Mouse (Mus musculus) heart, embryonic 12.5 days (tissue): ENCODE data around the gene Myf6. TPM values are rescaled to one million over a fixed set of nuclear protein-coding genes. Genes with fewer than 3 reads are reported as not detected.

Experiments used
- ATAC-seq: fragments of 200-750 bp; cut with Nextera tagmentation; 2 replicates; pipeline ENCODE4 v1.8.0; 2017; ENCODE audit warnings: moderate TSS enrichment, moderate library complexity; ENCODE audit not compliant: insufficient number of reproducible peaks, low FRiP score
- H3K27ac ChIP-seq: fragments of 300-500 bp; sonication (generic); 2 replicates; pipeline ENCODE4 v1.5.1; 2016; ENCODE audit warnings: mild to moderate bottlenecking, moderate library complexity; ENCODE audit not compliant: poor library complexity, severe bottlenecking
- H3K27me3 ChIP-seq: fragments of 300-500 bp; sonication (generic); replicated peaks from 2 replicates; pipeline ENCODE4 v1.6.1; 2016; ENCODE audit warnings: mild to moderate bottlenecking, moderate library complexity
- H3K36me3 ChIP-seq: fragments of 300-500 bp; sonication (generic); 2 replicates; pipeline ENCODE4 v1.6.1; 2016; ENCODE audit warnings: mild to moderate bottlenecking, moderate library complexity
- H3K4me1 ChIP-seq: fragments of 300-500 bp; sonication (generic); replicated peaks from 2 replicates; pipeline ENCODE4 v1.6.1; 2016; ENCODE audit warnings: mild to moderate bottlenecking
- H3K4me2 ChIP-seq: fragments of 300-500 bp; sonication (generic); 2 replicates; pipeline ENCODE4 v1.6.1; 2016; ENCODE audit warnings: mild to moderate bottlenecking, moderate library complexity
- H3K4me3 ChIP-seq: fragments of 300-500 bp; sonication (generic); 2 replicates; pipeline ENCODE4 v1.5.1; 2016; ENCODE audit warnings: mild to moderate bottlenecking
- H3K9ac ChIP-seq: fragments of 300-500 bp; sonication (generic); 2 replicates; pipeline ENCODE4 v1.6.1; 2016; ENCODE audit warnings: mild to moderate bottlenecking, moderate library complexity
- H3K9me3 ChIP-seq: fragments of 300-500 bp; sonication (generic); replicated peaks from 2 replicates; pipeline ENCODE4 v1.6.1; 2016; ENCODE audit warnings: mild to moderate bottlenecking, moderate library complexity
- WGBS: fragments of 180-500 bp; shearing (Covaris S2); methylation state at CpG from one replicate; pipeline ENCODE4 v1.1.7; 2016; 5-methylcytosine and 5-hydroxymethylcytosine counted together
- polyA plus RNA-seq: library from polyadenylated mRNA; unstranded; fragments of >200 nt; fragmentation: Nextera tagmentation; extraction: Ambion mirVana; gene quantifications from 2 replicates; pipeline ENCODE4 v1.2.1, GENCODE M21; 2016

Myf6 gene
- 0.13 TPM in 1 of 2 replicates, not detected in the other for polyA plus RNA-seq

- Histone ChIP-seq H3K27me3 (no peaks in the 10 kb centered on the region), H3K9ac (peak within 1 kb of the TSS; percentile 41; the same call in 1 of the 2 replicates), H3K27ac (no peak within 1 kb of the TSS), H3K4me3 (peak within 1 kb of the TSS; percentile 39), H3K36me3 (no peaks in the 10 kb centered on the region), H3K9me3 (no peaks in the 10 kb centered on the region), H3K4me2 (peak within 1 kb of the TSS; percentile 71), H3K4me1 (peaks cover 9% of the 10 kb centered on the region; the same call in 1 of the 2 replicates)
- ATAC-seq = no peak
- whole genome bisulfite sequencing = 81% methylated on average over 6 of the region's 6 CpGs
Observed at GRCm38 (mm10) chr10:107494568-107494967, at the start of gene Myf6. TSS of gene Myf6 (minus strand) at chr10:107494737.

GRCm38 (mm10) chr10:107543026-107543425 is 48.5 kb upstream of the Myf6 start:
- Histone ChIP-seq H3K4me1 (no peaks in the 10 kb centered on the region), H3K36me3 (no peaks in the 10 kb centered on the region), H3K4me2 (no peak overlapping the region), H3K4me3 (no peak overlapping the region), H3K9ac (no peak overlapping the region), H3K27me3 (no peaks in the 10 kb centered on the region), H3K27ac (no peak overlapping the region), H3K9me3 (no peaks in the 10 kb centered on the region)
- WGBS = 57% methylated on average over 1 of the region's 1 CpGs
- ATAC-seq = no peak

GRCm38 (mm10) chr10:107528758-107529157 is 34.2 kb upstream of the Myf6 start:
- WGBS = 46% methylated on average over 1 of the region's 1 CpGs

GRCm38 (mm10) chr10:107519216-107519615 is 24.7 kb upstream of the Myf6 start:
- H3K4me2 ChIP-seq = no peak overlapping the region
- H3K9ac ChIP-seq = no peak overlapping the region
- no peaks in the 10 kb centered on the region for H3K27me3 ChIP-seq
- H3K4me3 ChIP-seq = no peak overlapping the region
- ATAC-seq = no peak
- H3K36me3 ChIP-seq = no peaks in the 10 kb centered on the region
- H3K9me3 ChIP-seq = no peaks in the 10 kb centered on the region
- H3K4me1 ChIP-seq = no peaks in the 10 kb centered on the region
- 67% methylated on average over 5 of the region's 5 CpGs for WGBS
- H3K27ac ChIP-seq = no peak overlapping the region

More at GRCm38 (mm10) chr10:107528758-107529157, 34.2 kb upstream of the Myf6 start:
- Histone ChIP-seq H3K27me3 (no peaks in the 10 kb centered on the region), H3K36me3 (no peaks in the 10 kb centered on the region), H3K4me1 (no peaks in the 10 kb centered on the region), H3K4me2 (no peak overlapping the region), H3K9ac (no peak overlapping the region), H3K4me3 (no peak overlapping the region), H3K9me3 (no peaks in the 10 kb centered on the region), H3K27ac (no peak overlapping the region)
- no peak for ATAC-seq

- Histone ChIP-seq H3K9me3 (no peaks in the 10 kb centered on the region), H3K4me2 (no peak overlapping the region), H3K27ac (no peak overlapping the region), H3K27me3 (no peaks in the 10 kb centered on the region), H3K36me3 (no peaks in the 10 kb centered on the region), H3K4me1 (no peaks in the 10 kb centered on the region), H3K9ac (no peak overlapping the region), H3K4me3 (no peak overlapping the region)
- no peak for ATAC-seq
- WGBS = 72% methylated on average over 7 of the region's 7 CpGs
Observed at GRCm38 (mm10) chr10:107516641-107517040, 22.1 kb upstream of the Myf6 start.

GRCm38 (mm10) chr10:107514735-107515134 is 20.2 kb upstream of the Myf6 start:
- H3K27ac ChIP-seq = no peak overlapping the region
- H3K4me1 ChIP-seq = no peaks in the 10 kb centered on the region
- H3K9me3 ChIP-seq = no peaks in the 10 kb centered on the region
- 82% methylated on average over 7 of the region's 7 CpGs for WGBS
- no peak for ATAC-seq
- no peak overlapping the region for H3K4me3 ChIP-seq
- H3K27me3 ChIP-seq = no peaks in the 10 kb centered on the region
- no peak overlapping the region for H3K9ac ChIP-seq
- H3K36me3 ChIP-seq = no peaks in the 10 kb centered on the region
- H3K4me2 ChIP-seq = no peak overlapping the region

- no peaks in the 10 kb centered on the region for H3K36me3 ChIP-seq
- H3K27me3 ChIP-seq = no peaks in the 10 kb centered on the region
- no peaks in the 10 kb centered on the region for H3K9me3 ChIP-seq
- WGBS = 72% methylated on average over 2 of the region's 2 CpGs
- H3K9ac ChIP-seq = no peak overlapping the region
- H3K4me3 ChIP-seq = no peak overlapping the region
- no peak for ATAC-seq
- no peak overlapping the region for H3K4me2 ChIP-seq
- H3K4me1 ChIP-seq = no peaks in the 10 kb centered on the region
- no peak overlapping the region for H3K27ac ChIP-seq
Observed at GRCm38 (mm10) chr10:107506397-107506796, 11.9 kb upstream of the Myf6 start.

GRCm38 (mm10) chr10:107503430-107503829 is 8.9 kb upstream of the Myf6 start:
- 68% methylated on average over 4 of the region's 4 CpGs for WGBS
- H3K27me3 ChIP-seq = no peaks in the 10 kb centered on the region

GRCm38 (mm10) chr10:107502193-107502592 is 7.7 kb upstream of the Myf6 start:
- Histone ChIP-seq H3K9me3 (no peaks in the 10 kb centered on the region), H3K4me1 (0 out of 2 replicates have a peak, but pooled peaks cover 4% of the 10 kb centered on the region), H3K36me3 (no peaks in the 10 kb centered on the region), H3K9ac (no peak overlapping the region), H3K27ac (no peak overlapping the region), H3K27me3 (no peaks in the 10 kb centered on the region), H3K4me3 (no peak overlapping the region), H3K4me2 (no peak overlapping the region)
- WGBS = 86% methylated on average over 7 of the region's 7 CpGs
- ATAC-seq = no peak

More at GRCm38 (mm10) chr10:107503430-107503829, 8.9 kb upstream of the Myf6 start:
- Histone ChIP-seq H3K9ac (no peak overlapping the region), H3K36me3 (no peaks in the 10 kb centered on the region), H3K4me3 (no peak overlapping the region), H3K27ac (no peak overlapping the region), H3K4me1 (0 out of 2 replicates have a peak, but pooled peaks cover 4% of the 10 kb centered on the region), H3K9me3 (no peaks in the 10 kb centered on the region), H3K4me2 (no peak overlapping the region)
- no peak for ATAC-seq

- no peaks in the 10 kb centered on the region for H3K27me3 ChIP-seq
Observed at GRCm38 (mm10) chr10:107499656-107500055, 5.1 kb upstream of the Myf6 start.

GRCm38 (mm10) chr10:107496402-107496801 is 1.9 kb upstream of the Myf6 start:
- H3K4me3 ChIP-seq = no peak overlapping the region
- no peak overlapping the region for H3K4me2 ChIP-seq
- no peaks in the 10 kb centered on the region for H3K9me3 ChIP-seq
- H3K9ac ChIP-seq = no peak overlapping the region
- H3K4me1 ChIP-seq = peaks cover 13% of the 10 kb centered on the region; the same call in 1 of the 2 replicates
- no peaks in the 10 kb centered on the region for H3K36me3 ChIP-seq
- 77% methylated on average over 1 of the region's 1 CpGs for WGBS
- no peak for ATAC-seq
- no peak overlapping the region for H3K27ac ChIP-seq
- H3K27me3 ChIP-seq = no peaks in the 10 kb centered on the region

More at GRCm38 (mm10) chr10:107499656-107500055, 5.1 kb upstream of the Myf6 start:
- Histone ChIP-seq H3K9ac (no peak overlapping the region), H3K4me1 (0 out of 2 replicates have a peak, but pooled peaks cover 4% of the 10 kb centered on the region), H3K4me3 (no peak overlapping the region), H3K4me2 (peak overlapping the region; percentile 17; the same call in 1 of the 2 replicates), H3K36me3 (no peaks in the 10 kb centered on the region), H3K9me3 (no peaks in the 10 kb centered on the region), H3K27ac (peak overlapping the region; percentile 69)
- WGBS = 42% methylated on average over 7 of the region's 7 CpGs
- no peak for ATAC-seq
